Mouse (Mus musculus) left cerebral cortex, adult 9 months (tissue): ENCODE measurements at regions not wholly inside any gene's neighbourhood (a gene's known extent, or its start where the extent isn't known, plus 50 kb on each side); places are given as distances from the start of the nearest gene placed in this dataset.
A peak's percentile ranks its signal among the peaks of the same experiment; 100 is the strongest.

Experiments
- DNase-seq, 2 experiments: peaks; one replicate each; pipeline ENCODE4 v3.0.0; 2022; ENCODE audit warnings: low spot score in 2 of 2

DNA sequence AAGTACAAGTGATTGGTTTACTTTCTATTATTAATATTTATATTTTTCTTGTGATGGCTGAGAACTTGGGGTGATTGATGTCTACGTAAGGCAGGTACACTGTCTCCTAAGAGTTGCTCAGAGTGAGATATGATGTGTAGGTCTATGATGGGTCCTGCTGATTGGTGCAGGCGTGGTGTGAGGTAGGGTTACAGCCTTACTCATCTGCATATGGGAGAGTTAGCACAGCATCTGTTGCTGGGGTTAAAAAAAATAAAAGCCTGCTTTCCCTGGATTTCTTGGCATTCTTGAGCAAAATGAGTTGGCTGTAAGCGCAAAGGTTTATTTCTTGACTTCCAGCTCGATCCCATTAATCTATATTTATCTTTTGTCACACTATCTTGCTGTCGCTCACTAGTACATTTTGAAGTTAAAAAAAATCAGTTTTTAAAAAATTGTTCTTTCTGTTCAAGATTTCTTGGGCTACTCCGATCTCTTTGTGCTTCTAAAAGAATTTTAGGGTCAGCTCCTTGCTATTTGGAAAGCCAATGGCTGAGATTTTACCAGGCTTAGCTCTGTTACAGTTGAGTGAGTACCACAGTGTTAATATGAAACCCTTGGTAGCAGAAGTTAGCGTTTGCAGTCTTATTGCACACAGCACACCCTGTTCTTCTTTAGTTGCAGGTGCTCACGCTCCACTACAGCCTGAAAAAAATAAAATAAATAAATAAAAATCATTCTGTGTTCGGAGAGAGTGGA, 482.0 kb downstream of the Plekhb2 start:
- peak; percentile 5 to 16 for DNase-seq

DNA sequence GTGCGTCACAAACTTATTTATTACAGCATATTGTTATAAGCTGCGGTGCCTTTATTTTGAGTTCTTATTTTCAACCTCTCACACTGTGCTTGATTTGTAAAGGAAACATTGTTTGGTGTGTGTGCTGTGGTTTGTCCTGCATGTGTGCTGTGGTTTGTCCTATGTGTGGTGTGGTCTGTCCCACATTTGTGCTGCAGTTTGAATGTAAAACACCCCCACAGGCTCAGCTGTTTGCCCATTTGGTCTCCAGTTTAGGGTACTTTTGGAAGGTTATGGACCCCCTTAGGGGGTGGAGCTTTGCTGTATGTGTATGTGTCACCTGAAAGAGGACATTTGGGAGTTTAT, 482.5 kb downstream of the Plekhb2 start:
- no peak for DNase-seq

DNA sequence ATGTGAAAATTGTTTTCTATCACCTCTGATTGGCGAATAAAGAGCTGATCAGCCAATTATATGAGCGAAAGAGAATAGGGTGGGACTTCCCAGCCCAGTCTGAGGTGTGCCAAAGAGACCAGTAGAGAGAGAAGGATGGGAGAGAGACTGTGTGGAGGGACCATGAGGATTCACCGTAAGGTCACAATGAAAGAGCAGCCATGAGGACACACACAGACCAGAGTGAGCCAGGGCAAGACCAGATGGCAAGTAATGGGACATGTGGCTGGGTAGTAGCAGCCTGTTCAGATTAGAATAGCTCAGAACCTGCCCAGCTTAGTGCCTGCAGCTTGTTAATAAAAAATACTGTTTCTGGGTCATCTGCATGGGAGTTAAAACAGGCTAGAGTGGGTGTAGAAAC, 487.9 kb downstream of the Plekhb2 start:
- no peak for DNase-seq

DNA sequence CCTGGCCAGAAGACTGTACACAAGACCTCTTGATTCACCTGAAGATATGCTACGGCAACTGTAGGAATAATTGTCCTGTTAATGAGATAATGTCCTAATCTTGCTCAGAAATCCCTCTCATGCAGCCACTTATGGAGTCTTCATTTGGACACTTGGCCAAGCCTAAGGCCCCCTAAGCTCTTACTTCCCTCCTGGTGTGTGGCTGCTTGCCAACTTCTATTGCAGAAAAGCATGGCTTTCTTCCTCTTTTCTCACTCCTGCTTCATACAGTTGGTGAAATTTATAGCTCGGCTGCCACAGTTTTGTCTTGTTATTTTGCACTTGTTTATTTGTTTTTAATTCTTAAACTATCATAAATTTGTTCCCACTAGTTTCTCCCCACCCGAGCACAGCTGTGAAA, 488.4 kb downstream of the Plekhb2 start:
- DNase-seq, result no peak

DNA sequence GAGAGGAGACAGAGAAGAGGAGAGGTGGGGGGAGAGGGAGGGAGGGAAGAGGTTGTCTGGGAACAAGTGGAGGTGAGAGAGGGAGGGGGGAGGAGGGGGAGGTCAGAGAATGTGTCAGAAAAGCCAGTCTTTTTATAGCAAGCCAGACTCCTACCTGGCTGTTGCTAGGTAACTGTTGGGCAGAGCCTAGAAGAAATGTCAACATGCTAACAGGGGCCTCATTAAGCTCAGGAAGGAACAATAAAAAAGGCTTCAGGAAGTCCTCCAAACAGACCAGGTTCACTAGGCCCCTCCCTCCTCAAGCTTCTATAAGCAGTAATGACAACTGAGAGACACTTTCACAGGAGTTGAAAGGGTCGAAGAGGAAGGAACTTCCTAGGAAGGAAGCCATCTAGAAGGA, 494.8 kb downstream of the Plekhb2 start:
- no peak for DNase-seq

DNA sequence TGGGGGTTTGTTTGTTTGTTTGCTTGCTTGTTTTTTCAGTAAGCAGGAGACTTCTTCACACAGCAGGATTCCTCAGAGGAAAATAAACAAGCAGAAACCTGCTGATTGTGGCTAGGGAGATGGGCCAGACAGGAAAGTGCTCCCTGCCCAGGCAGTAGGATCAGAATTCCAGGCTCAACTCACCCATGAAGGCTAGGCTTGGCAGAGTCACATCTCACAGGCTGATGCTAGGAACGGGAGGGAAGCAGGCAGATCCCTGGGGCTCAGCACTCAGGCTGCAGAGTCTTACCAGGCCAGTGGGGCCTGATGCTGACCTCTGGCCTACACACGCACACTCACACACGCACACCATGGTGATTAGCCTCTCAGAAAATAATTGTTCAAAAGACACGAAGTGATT, 498.5 kb downstream of the Plekhb2 start:
- DNase-seq, result no peak

DNA sequence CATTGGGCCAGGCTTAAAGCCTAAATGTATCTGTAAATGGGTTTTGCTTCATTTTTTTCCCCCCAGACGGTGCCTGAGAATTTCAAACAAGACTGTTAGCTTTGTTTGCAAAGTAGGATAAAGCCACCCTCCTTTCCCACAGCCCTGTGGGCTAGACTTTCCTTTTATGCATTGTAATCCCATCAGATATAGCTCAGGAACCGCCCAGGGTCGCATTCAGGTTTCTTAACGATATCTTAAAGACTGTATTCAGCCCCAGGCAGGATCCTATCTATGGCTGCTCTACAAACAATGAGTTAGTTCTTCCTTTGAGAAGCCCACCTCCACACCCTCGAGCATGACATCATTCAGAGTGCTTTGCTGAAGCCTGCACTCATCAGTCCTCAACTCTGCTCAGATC, 509.2 kb downstream of the Plekhb2 start:
- no peak for DNase-seq

DNA sequence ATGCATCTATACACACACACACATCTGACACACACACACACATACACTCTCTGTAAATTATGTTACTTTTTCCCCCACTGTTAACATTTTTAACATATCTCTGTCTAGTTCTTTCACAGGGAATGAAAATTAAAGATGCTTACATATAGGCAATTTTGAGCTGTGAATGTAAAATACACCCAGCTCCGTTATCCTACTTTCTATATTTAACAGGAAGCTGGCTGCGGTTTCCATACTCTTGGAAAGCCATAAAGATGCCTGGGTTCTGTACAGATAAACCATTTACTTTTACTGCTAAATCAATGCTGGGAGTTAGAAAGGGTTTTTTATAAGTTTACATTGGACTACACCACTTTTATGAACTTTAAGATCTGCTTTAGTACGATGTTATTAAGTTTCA, 511.7 kb downstream of the Plekhb2 start:
- DNase-seq, result peak in 1 of 2 experiments; percentile 19

DNA sequence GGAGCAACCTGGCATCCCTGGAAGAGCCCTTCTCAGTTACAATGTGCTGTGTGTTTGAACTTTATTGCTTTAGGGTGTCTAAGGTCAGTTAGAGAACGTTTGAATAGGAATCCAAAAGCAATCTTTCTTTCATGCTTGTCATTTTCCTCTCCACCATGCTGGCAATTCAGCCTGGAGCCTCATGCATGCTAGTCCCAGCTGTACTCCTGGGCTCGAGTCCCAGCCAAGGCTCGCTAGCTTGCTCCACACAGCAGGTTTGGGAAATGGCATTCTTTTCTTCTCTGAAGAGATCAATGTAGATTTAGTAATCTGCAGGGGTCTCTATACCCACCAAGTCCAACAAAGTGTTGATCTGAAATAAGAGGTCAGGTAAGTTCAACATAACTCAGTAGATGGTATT, 513.1 kb downstream of the Plekhb2 start:
- DNase-seq, result no peak

DNA sequence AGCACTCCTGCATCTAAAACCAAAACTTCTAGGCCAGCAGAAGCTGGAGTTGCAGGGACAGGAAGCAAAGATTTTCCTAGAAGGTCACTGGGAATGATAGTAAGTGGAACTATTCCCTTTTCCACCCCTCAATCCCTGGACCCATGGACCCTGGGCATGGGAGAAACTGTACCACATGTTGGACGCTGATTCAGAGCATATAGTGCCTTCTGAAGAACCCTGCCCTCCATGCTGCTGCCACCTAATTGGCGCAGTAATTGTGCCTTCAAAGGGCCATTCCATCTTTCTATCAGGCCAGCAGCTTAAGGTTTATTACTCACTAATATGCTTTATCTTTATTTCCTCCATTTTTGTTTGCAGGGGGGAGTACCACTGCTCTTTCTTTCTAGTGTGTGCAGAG, 516.8 kb downstream of the Plekhb2 start:
- DNase-seq, result no peak

DNA sequence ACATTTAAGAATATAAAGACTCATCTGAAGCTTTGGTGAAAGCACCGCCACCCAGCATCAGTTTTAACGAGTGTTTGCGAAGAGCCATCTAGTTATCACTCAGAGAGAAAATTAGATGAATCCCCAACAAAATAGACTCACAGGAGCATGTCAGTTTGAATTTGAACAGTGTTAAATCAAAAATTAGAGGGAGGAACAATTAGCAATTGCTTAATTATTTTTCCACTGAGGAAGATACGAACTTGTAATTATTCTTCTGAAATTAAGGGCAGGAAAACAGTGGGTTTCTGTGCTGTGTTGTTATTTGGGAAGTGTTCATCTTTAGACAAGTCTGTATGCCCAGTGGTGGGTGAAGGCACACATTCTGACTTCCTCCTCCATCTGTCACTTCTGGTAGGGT, 523.0 kb downstream of the Plekhb2 start:
- no peak for DNase-seq

DNA sequence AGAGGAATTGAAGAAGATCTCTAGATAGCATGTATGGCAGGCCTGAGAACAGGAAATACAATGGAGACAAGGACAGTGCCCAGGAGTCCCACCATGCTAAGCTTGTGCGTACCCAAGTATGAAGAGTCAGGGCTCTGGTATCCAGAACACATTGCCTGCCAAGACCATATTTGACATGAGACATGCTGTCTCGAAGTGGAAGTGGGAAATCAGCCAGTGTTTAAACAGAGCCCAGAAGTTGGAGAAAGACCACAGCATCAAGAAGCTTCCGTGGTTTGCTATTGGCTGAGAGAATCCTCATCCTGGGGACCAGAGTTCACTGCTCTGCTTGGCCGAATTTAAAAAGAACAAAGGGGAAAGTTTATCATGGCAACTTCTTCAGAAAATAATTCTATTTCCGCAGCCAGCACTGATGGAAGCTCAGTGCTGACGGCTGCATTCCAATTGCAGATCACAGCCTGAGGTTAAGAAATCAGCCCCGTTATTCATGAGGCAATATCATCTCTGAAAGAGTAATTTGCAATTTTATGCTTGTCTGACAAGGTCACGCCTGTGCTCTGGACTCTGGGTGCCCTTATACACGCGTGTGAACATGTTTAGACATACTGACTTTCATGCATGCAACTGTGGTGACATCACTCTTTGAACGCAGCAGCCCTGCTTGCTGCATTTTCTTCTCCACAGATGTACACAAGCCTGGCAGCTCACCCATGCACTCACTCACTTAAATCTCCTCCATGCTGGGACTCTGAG, 531.0 kb downstream of the Plekhb2 start:
- DNase-seq, result no peak

DNA sequence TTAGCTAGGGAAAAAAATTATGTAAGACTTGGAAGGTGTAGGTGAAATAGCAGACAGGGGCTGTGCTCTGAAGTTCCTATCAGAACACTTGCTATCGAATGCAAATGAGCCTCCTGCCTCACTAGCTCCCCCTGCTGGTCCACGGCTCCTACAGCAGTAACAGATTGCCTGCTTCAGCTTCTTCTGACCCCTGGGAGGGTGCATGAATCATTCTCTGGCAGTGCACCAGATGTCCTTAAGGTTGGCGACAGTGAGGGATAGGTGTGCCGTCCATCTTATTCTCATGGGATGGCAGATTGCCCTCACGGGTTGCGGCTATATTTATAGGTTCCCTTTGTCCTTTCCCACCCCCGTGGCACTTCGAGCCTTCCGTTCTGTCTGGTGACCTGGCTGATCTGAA, 535.7 kb downstream of the Plekhb2 start:
- DNase-seq, result peak; percentile 38 to 74

DNA sequence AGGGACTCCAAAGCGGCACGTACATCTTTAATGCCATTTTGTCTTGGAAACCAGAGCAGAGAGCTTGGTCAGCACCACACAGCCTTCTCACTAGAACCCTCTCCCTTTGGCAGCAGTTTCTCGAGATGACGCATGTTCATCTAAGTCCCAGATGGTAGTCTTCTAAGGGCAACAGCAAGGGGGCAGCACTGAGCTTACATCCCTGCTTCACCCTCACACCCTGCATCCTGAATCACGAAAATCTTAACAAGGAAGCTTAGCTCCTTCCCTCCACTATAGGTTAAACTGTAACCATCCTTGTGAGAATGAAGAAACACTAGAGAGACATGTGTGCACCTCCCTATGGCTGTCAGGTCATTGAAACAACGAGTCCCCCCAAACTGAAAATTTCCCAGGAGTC, 538.4 kb downstream of the Plekhb2 start:
- DNase-seq, result peak in 1 of 2 experiments; percentile 66

DNA sequence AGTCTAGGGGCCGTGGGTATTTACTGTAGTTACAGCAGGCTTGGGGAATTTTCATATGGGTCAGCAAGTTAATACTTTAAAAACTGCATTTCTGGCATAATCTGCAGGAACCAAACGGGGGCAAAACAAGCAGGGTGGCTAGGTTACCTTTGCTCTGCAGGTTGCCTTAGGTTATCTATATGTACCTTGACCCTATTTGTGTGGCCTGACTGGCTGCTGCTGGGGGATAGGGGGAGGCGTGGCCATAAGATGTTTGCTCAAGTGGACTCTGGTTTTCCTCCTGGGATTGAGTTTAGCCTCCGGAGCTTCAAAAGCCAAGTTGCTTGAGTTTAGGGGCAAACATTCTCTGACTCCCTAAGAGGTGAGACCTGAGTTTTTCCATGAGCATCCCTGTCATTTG, 540.6 kb downstream of the Plekhb2 start:
- DNase-seq, result no peak

DNA sequence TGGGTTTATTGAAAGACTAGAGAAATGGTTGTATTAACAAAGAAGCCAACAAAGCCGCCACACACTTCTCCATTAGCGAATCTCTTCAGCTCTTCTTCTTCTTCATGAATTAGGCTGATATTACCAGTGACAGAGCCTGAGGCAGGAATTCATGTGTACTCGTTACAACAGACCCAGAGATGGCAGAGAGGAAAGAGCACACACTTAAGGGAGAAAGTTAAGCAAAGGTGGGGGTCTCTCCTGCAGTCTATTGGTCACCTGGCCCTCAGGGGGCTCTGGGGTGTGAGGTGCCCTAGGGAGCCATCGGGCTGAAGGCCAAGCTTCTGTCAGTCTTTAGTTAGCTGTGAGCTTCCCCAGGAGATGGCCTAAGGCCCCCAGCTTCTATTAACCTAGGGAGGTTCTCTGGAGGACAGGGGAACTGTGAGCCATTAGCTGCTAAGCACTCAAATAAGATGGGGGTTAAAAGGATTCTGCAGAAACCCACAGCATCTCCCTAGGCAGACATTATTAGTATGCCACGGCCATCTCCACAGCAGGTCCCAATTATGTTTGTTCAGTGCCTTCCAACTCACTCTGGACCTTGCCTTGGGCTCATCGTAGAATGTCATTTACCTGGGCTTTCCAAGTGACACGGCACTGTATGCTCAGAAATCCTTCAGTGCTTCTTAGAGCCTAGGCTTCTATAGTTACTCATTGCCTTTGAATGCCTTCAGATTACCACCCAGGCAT, 541.2 kb downstream of the Plekhb2 start:
- no peak for DNase-seq

DNA sequence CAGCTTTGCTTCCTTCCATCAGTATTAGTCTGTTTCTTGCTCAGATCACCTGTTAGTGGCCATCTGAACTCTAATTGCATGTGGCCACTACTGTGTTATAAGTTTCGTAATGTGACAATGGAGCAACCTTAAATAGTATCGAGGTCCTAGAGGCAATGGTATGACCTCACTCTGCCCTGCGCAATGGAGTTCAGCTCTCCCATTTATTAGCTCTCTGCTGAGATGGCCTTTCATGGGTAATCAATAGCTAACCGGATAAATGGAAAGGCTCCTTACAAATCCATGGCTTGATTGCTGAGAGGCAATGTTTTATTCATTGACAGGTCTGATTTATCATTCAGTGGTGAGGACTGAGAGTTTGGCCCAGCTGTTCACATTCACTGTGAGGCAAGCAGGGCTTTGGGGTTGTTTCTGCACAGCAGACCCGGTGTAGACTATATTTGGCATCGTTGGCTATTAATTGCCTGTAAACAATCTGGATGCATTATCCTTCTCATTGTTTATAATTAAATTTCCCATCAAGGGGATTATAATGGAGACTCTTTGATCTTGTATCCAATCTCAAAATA, 543.9 kb downstream of the Plekhb2 start:
- DNase-seq, result no peak

DNA sequence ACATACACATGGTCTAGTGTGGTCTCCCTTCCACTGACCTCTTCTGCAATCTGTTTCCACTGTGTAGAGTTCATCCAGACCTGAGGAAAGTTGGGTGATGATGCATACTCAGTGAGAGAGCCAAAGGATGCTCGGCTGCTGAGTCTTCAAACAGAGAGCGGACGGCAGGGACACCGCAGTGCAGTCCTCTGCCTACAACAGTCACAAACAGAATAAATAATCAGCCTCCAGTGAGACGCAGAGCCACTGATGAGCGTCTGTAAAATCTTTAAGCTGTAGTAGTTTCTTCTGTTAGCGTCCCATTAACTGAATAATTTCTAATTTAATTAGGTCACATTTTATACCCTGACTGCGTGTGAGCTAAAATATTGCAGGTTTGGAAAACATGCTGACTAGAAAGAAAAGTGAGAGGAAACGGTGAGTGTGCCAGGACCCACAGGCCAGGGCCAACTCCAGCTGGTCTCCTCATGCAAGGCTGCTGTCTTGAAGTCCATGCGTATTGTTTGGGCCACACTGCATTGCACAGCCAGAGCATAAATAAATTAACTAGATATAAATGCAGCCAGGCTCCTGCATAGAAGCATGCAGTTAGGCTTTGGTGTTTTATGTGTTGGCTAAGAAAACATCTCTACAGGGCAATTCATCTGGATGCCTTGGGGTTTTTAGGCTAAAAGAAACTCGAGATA, 551.0 kb downstream of the Plekhb2 start:
- DNase-seq, result no peak

DNA sequence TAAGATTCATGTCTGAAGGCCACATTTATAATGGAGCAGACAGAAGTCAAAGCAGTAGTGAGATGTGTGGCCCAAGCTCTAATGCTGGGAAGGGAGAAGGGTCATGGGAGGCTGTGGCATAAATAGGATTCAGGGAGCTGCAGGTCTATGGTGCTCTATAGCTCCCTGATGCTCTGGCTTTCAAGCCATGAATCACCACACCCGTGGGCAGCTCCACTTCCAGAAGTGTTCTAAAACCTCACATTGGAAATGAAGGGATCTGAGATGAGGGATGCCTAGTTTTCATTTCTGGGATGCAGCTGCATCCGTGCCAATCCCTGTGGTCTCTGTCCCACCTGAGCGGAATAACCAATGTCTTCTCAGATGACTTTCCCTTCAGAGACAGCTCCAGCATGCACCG, 553.2 kb downstream of the Plekhb2 start:
- no peak for DNase-seq

DNA sequence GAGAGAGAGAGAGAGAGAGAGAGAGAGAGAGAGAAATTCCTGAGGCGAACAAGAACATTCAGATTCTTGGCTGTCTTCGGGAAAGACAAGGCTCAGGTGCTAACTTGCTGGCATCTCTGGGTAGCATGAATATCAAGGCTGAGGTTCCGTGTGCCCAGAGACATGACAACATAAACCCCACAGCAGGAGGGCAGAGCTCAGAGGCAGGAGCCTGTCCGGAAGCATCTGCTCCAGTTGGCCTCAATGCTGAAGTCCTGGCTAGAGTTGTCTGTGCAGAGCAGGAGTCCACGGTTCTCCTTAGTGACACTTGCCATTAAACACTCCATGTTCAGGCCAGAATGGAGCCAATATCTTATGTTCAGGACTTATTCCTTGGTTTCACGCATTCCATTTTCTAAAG, 555.6 kb downstream of the Plekhb2 start:
- no peak for DNase-seq

DNA sequence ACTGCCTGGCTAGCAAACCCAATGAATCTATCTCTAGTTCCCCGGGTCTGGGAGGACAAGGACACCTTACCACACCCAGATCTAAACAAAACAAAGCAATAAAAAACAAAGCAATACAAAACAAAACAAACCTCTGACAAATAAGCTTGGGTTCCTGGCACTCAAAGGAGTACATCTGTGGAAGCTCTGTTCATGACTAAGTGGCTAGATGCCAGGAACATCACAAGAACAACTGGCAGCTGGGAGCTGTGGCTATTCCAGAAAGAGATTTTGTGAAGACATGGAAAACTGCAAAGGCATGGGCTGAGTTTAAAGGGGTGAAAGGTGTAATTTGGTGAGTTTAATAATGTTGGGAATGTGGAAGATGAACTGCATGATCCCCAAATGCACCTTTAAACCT, 565.9 kb downstream of the Plekhb2 start:
- DNase-seq, result no peak
